Mouse (Mus musculus): ENCODE results near the gene Clic4.
A peak's percentile ranks its signal among the peaks of the same experiment; 100 is the strongest.
"Not testable (repeated sequence)": the region's sequence is repeated elsewhere in the genome, so short reads cannot be mapped to it uniquely, and the experiment has no call there.

Clic4 gene

DNA sequence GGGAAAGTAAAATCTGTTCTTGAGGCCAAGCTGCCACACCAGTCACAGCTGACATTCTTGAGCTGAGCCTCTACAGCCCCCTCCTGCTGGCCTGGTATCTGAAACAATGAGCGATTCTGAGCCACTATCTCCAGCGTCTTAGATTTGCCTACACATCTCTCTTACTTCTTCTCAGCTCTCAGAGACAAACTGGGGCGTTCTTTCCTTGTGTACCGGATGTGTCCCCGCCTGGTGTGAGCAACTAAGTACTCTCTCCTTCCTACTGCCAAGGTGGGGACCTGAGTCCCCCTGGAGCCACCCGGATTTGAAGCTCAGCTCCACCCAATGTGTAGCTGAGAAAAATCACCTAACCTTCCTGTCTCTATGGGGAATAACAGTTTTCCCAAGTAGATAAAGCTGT is 19.2 kb upstream of the Clic4 start:
- no peak for DNase-seq

DNA sequence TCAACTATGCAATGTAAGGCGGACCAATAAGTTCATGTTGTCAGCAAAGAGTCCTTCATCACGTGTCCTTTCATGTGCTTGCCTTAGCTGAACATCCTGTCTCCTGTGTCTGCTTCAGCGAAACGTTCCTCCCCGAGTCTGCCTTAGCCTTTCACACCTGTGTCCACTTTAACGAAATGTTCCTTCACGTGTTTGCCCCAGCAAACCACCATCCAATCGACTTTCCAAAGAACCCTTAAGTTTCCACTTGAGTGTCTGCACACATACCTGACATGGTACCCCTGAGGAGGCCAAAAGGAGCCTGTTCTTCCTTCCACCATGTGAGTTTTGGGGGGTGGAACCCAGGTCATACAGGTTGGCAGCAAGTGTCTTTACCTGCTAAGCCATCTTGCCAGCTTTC is 18.6 kb upstream of the Clic4 start:
- DNase-seq, result no peak

DNA sequence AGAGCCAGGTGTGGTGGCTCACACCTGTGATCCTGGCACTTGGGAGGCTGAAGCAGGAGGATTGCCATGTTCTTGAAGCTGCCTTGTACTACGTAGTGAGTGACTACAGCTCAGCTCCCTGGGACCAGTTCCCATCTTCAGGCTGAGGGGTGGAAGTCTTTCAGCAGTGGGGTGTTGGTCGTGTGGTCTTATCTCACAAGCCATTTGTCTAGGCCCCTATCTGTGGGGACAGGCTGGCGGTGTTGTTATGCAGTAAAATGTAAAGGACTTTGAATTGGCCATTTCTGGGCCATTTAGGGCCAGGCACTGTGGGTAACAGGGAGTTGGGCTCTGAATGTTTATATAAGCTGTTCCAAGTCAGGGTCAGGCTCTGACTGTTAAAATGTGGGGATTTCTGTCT is 15.4 kb upstream of the Clic4 start:
- DNase-seq, result peak; percentile 85

DNA sequence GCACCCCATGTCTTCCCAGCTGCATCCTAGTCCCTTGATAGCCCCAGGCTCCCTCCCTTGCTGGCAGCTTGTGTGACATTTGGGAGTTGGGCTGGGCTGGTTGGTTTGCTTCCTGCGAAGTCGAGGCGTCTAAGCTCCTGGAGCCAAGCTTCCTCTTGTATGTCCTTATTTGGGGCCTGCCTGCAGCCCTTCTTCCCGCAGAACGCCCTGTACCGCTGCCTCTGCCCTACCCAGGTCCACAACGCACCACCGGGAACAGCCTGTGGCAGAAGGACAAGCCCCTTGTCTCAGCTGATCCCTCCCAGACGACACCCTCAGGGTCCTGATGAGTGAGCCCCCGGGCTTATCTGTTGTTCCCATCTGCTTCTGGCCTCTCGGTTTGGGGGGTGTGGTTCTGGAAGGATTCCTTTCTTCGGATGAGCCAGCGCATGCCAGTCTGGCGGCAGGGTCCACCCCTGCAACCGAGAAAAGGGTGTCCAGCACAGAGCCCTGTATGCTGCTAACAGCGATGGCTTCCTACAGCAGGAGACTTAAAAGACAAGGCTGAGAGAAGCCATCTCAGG is 14.3 kb upstream of the Clic4 start:
- peak; percentile 85 for DNase-seq

DNA sequence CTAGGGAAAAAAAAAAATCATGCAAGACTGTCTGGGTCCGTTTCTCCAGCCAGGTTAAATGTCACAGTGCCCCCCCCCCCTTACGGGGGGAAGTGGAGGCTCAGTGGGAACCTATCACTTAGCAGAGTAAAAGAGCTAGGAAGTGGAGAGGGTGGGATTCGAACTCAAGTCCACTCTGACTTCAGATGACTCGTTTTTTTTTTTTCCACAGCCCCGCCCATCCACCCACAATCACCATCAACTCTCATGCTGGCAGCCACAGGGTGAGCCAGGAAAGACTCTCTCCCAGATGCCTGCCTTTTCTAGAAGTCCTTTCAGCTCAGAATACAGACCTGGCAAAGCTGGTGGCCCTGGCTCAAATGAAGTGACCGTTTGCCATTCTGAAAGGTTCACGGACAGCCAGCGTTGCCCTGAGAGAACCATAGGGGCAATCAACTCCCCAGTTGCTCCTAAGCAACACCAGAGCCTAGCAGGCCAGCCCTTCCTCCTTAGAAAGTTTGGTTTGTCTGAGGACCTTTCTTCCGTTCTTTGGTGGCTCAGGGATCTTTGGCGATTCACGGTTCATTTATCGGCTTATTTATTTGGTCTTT is 13.5 kb upstream of the Clic4 start:
- peak; percentile 69 for DNase-seq

DNA sequence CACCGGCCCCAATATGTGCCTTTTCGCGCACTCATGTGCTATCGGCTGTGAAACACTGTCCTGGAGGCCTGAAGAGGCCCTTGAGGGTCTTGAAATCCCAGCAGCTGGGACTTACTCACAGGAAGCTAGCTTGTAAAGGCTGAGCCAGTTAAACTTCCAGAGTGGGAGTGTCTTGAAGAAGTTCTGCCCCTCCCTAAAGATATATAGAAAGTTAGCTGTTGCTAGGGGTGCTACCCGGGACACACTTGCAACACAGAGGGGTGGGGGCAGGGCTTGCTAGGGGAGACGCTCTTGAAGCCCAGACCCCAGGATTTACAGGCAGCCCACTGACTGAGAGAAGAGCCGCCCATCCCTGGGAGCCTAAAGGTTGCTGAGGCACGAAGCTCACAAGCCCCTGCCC is 12.8 kb upstream of the Clic4 start:
- DNase-seq, result peak; percentile 36

DNA sequence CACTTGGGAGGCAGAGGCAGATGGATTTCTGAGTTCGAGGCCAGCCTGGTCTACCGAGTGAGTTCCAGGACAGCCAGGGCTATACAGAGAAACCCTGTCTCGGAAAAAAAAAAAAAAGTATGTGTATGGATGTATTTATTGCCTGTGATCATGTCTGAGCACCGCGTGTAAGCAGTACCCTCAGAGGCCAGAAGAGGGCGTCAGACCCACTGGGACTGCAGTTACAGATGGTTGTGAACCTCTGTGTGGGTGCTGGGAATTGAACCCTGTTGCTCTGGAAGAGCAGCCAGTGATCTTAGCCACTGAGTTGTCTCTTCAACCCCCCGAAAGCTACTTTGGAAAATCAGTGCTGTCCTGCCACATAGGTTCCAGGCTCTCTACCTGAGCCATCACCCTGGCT is 11.3 kb upstream of the Clic4 start:
- DNase-seq, result no peak

DNA sequence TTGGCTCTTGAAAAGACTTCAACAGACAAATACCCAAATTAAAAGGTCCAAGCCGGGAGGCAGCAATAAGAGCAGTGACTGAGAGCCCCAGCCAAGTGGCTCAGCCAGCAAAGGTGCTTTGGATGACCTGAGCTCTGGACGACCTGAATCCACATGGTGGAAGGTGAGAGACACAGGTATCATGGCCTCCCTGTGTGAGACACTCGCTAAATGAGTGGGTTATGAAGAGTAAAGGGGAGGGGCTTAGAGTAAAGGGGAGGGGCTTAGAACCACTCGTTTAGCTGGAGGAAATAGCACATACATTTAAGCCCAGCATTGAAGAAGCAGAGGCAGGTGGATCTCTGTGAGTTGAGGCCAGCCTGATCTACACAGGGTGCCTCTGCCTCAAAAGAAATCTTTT is 10.8 kb upstream of the Clic4 start:
- no peak for DNase-seq

DNA sequence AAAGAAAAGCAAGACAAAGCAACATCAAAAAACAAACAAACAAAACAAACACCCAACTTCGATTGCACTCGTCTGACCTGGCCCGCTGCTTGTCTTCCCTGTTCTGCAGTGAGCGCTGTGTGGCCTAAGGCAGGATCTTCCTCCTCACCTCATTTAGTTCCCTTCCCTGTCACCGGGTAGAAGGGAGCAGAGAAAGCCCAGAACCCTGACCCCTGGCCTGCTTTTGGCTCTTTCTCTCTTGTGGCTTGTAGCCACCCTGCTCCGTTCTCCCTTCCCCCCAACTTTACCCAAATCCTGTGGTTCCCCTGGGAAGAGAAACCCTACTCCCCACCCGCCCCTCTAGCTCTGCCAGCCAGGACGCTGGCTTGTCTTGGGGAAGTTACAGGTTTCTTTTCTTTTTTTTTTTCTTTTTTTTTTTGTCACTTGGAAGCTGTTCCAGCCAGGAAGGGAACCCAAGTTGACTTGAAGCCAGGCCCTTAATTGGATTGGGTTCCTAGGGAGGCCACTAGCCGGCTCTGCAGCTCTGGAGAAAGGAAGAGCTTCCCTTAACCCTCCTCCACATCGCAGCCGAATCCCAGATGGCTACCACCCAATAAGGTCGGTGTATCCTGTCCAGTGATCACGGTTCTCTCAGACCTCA is 10.2 kb upstream of the Clic4 start:
- DNase-seq, result no peak

DNA sequence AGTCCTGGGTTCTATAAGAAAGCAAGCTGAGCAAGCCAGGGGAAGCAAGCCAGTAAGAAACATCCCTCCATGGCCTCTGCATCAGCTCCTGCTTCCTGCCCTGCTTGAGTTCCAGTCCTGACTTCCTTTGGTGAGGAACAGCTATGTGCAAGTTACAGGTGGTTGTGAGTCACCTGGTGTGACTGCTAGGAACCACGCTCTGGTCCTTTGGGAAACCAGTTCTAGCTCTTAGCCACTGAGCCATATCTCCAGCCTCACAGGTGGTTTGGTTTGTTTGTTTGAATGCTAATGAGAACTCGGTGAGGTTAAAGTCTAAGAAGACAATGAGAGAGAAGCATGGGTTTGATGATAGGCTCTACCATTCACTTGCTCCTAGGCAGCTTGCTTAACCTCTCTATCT is 7.4 kb upstream of the Clic4 start:
- DNase-seq, result not testable (repeated sequence)

DNA sequence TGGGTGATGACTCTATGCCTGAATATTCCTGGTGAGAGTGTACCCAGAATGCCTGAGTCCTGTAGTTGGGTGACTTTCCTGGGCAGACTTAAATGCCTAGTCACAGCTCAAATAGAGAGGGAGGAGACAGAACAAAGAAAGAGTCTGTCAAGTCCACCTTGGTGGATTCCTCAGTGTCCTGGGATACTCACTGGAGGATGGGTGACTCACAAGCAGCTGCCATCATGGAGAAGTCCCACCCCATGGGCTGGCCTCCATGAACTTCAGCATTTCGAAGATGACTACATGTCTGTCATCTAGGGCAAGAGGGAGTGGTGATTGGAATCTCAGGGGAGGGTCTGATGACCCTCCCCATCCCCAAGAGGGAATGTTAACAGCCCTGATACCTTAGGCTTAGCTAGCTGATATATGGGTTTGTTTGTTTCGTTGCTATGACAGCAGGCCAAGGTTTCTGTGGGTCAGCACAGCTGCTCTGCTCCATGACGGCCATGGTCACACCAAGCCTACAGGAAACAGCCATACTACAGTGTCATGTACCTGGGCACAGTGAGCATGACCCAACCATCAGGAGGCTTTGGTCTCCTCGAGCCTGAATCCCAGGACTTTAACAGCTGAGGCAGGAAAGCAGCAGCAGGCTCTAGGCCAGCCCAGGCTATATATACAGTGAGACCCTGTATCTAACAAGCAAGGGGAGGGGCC is 4.2 kb upstream of the Clic4 start:
- no peak for DNase-seq

DNA sequence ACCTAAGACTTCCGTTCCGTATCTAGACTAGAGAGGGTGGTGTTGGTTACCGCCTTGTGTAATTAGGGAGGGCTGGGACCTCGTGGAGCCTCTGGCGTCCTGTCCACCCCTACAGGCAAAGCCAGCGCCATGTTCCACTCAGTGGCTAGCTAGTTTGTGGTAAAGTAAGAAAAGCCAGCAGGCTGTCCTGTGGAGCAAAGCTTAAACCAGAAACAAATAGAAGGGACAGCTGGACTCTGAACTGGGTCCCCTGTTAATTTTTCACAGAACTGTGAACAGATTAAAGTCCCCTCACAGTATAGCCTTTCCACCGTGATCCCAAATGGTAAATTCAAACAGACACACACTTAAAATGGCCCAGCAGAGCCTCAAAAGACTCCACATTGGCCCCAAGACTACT is 2.1 kb upstream of the Clic4 start:
- DNase-seq, result no peak

DNA sequence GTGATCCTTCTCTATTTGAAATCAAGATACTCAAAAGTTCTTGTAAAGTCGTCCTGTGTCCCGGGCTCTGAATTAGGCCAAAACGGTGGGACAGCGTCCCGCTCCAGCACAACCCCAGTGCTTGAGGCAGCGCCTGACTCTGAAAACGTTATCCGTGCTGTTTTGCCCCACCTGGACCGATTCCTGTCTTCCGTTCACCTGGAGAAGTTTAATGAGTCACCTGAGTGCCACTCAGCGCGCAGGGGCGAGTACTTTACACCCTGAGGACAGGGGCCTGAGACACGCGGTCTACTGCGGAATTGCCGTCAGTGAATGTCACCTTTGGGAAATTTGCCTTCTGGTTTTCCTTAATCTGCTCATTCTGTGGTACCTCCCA is 681 bp upstream of the Clic4 start:
- no peak for DNase-seq

DNA sequence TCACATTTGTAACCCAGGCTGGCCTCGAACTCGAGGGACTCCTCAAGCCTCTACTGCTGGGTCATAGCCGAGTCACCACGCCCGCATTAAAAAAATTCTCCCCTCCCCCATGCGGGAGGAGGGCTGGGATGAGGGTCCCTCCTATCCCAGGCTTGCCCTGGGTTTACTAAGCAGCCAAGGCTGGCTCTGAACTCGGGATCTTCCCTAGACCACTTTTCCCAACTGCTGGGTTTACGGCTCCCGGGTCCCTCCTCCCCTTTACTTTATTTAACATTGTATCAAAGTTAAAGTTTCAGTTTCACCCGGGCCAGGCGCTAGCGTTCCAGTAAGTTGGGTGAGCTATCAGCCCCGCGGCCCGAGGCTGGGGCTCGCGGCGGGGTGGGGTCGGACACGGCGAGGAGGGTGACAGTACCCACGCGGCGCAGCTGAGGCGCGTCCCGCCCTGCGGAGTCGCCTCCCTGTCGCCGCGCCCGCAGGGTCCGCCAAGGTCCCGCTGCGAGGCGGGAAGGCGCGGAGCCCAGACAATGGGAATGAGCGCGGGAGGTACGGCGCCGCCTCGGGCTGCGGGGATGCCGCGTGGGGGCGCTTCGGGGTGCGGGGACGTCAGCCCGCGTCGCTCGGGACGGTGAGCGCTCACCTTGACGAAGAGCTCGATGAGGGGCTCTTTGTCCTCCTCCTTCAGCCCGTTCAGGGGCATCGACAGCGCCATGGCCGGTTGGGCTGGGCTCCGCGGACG is 565 bp downstream of the Clic4 start:
- DNase-seq, result peak; percentile 80

DNA sequence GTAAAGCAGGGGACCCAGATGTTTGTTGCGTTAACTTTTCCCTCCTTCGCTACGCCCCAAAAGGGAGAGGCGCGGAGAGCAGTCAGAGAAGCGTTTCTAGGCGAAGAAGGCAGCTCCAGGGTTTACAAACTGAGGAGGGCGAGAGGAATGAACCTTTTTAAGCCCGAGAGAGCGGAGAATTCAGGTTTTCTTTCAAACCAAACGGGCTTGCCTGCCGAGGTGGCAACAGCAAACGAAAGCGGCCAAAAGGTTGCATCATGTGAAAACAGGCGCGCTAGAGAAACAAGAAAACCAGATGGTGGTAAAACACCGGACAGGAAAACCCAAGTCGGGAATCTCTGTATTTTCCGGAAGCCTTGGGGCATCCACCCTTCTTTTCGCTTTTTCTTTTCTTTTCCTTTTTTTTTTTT is 1.2 kb downstream of the Clic4 start:
- peak; percentile 61 for DNase-seq

DNA sequence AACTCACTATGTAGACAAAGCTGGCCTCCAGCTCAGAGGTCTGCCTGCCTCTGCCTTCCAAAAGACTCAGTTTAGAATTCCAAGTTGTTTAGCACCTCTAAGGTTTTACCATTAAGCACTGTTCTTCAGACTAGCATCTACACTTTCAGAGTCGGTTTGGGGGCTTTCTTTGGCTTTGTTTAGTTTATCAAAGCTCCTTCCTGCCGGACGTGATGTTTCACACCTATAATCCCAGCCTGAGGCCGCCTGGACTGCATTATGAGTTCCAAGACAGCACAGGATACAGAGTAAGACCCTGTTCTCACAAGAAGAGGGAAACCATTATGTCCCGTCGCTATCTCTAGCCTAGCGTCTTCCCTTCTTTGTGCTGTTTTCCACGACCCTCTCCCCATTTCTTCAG is 2.1 kb downstream of the Clic4 start:
- no peak for DNase-seq

DNA sequence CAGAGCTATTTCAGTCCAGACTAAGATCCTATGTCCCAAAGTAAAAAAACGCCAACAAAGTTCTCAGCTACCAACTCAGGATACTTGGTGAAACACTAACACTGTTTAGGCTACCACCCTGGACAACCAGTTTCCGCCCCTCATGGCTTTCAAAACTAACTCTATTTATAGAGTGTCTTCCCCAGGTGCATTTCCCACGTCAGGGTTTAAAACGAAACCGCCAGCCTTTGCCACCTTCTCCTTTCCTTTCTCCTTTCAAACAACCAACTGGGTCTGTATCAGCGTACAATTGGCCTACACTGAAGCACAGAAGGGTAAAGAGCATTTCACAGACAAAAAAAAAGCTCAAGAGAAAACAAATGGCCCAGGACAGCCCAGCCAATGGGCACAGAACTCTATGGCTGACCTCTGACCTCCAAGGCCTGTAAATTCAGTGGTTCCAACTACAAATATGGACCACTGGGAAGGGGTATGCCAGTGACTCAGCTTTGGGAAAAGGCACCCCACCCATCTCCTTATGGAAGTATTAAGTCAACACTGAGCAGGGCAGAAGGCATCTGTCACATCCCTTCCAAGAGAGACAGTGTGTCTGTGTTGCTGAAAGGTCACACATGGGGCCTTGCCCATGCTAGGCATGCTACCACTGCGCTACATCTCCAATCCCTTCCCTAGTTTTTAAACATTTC is 2.8 kb downstream of the Clic4 start:
- DNase-seq, result no peak

DNA sequence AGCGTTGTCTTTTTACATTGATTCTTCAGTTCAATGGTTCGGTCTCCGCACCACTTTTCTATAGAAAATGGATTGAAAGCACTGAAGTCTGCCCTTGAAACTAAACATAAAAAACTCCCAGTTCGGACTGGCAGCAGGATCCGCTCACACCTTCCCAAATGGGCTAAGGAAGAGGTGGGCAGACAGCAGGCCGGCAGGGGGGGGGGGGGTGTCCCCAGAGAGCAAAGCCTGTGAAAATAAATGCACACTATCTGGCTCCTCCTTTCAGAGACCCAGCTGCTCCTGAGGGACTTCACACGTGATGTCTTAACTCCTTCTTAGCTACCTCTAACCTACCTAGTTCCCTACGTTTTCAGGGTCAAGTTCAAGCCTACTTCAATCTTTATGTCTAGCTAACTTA is 5.1 kb downstream of the Clic4 start:
- DNase-seq, result no peak

DNA sequence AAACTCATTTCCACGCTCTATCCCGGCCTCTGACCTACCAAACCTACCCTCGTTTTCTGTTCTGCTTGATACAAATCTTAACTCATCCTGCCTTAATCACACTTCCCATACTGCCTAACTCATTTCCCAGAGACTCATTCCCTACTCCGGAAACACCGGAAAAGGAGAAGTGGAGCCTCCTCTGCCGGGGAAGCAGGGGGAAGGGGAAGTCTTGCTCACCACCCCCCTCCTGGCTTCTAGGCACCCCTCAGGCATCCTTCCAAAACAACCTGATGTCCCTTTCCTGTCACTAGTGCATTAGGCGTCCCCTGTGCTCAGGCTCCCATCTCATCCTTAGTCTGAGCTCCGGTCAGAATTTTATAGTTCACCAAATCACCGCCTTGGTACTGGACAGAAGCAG is 5.6 kb downstream of the Clic4 start:
- DNase-seq, result no peak

DNA sequence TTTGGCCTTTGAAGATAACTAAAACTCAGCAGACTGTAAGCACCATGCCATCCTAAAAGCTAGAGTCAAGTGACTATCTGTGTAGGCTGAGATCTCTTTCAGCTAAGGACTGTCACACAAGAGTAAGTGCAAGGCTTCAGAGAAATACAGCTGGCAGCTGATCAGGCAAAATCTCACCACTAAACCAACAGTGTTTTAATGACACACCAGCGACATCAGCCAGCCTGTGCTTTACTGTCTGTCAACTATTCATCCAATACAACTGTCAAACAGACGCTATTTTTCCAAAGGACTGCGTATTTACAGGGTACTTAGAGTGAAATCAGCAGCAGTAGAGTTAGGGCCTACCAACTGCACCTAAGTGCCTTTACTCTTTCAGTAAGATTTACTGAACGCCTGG is 12.2 kb downstream of the Clic4 start:
- no peak for DNase-seq

DNA sequence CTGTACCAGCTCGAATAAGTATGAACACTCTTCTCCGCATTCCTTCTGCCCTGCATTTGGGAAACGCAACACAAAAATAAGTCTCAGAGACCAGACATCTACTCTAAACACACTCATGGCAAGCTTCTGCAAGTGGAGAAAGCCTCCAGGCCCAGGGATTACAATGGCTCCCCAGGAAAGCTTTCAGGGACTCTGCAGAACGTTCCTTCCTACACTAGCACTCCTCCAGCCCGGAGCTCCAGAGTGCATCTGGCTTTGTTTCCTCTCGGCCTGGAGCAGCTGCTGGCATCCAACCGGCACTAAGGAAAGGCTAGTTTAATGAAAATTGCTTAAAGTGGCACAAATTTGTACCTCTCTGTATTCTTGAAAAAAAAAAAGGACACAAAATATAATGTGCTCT is 14.1 kb downstream of the Clic4 start:
- no peak for DNase-seq

DNA sequence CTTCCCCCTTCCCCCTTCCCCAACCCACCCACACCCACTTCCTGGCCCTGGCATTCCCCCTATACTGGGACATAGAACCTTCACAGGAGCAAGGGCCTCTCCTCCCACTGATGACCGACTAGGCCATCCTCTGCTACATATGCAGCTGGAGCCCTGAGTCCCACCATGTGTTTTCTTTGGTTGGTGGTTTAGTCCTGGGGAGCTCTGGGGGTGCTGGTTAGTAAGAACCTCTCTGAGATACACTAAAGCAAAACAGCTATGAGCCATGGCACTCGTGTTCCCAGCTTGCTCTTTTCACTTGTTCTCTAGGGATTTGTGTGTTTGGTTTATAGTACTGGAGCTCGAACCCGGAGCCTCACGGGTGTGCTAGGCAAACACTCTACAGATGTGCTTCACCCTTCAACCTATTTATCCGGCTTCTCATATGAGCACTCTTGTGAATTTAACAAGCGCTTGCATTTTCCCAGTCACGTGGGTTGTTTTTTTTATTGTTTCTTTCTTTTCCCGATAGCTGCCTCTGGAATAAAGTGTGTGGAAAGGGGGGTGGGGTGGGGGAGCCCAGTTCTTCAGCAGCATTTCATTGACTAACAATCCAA is 14.6 kb downstream of the Clic4 start:
- no peak for DNase-seq
